Mouse (Mus musculus) hindbrain, embryonic 11.5 days (tissue): ENCODE data around the gene Tm6sf2. TPM values are rescaled to one million over a fixed set of nuclear protein-coding genes. Genes with fewer than 3 reads are reported as not detected.
"Not testable (repeated sequence)": the region's sequence is repeated elsewhere in the genome, so short reads cannot be mapped to it uniquely, and the experiment has no call there.

Source experiments
- ATAC-seq: fragments of 200-750 bp; cut with Nextera tagmentation; 2 replicates; pipeline ENCODE4 v1.8.0; 2017; ENCODE audit warnings: mild to moderate bottlenecking, moderate TSS enrichment, moderate library complexity; ENCODE audit not compliant: low FRiP score
- DNase-seq: peaks from one replicate; pipeline ENCODE4 v3.0.0-alpha.2; 2015; ENCODE audit warnings: low spot score
- H3K27ac ChIP-seq: fragments of 300-500 bp; sonication (generic); 2 replicates; pipeline ENCODE4 v1.5.1; 2014; ENCODE audit warnings: mild to moderate bottlenecking, low read depth, low read length
- H3K27me3 ChIP-seq: fragments of 300-500 bp; sonication (generic); 2 replicates; pipeline ENCODE4 v1.6.1; 2014; ENCODE audit warnings: mild to moderate bottlenecking, low read length, moderate library complexity, mixed read lengths; ENCODE audit not compliant: control insufficient read depth, insufficient read depth
- H3K36me3 ChIP-seq: fragments of 300-500 bp; sonication (generic); 2 replicates; pipeline ENCODE4 v1.6.1; 2014; ENCODE audit warnings: mild to moderate bottlenecking, low read length, moderate library complexity, mixed read lengths; ENCODE audit not compliant: control insufficient read depth, insufficient read depth
- H3K4me1 ChIP-seq: fragments of 300-500 bp; sonication (generic); replicated peaks from 2 replicates; pipeline ENCODE4 v1.6.1; 2014; ENCODE audit warnings: low read length, mixed read lengths; ENCODE audit not compliant: control insufficient read depth, insufficient read depth
- H3K4me2 ChIP-seq: fragments of 300-500 bp; sonication (generic); replicated peaks from 2 replicates; pipeline ENCODE4 v1.6.1; 2014; ENCODE audit warnings: mild to moderate bottlenecking, low read depth, low read length
- H3K4me3 ChIP-seq: fragments of 300-500 bp; sonication (generic); 2 replicates; pipeline ENCODE4 v1.5.1; 2014; ENCODE audit warnings: low read depth, low read length
- H3K9ac ChIP-seq: fragments of 300-500 bp; sonication (generic); 2 replicates; pipeline ENCODE4 v1.6.1; 2014; ENCODE audit warnings: low read depth, low read length
- H3K9me3 ChIP-seq: fragments of 300-500 bp; sonication (generic); 2 replicates; pipeline ENCODE4 v1.6.1; 2016; ENCODE audit warnings: low read length; ENCODE audit not compliant: control insufficient read depth
- WGBS: fragments of 180-500 bp; shearing (Covaris S2); extraction: QIAGEN DNeasy Blood & Tissue Kit; methylation state at CpG from one replicate; pipeline ENCODE4 v1.1.7; 2014; 5-methylcytosine and 5-hydroxymethylcytosine counted together
- polyA plus RNA-seq: library from polyadenylated mRNA; unstranded; fragments of >200 nt; fragmentation: Nextera tagmentation; extraction: Ambion mirVana; gene quantifications from 2 replicates; pipeline ENCODE4 v1.2.1, GENCODE M21; 2014

Gene Tm6sf2
- polyA plus RNA-seq, 1 experiment from 2014 or later, result 1.4 TPM

GRCm38 (mm10) chr8:70049662-70050061 lies 23.1 kb upstream of the Tm6sf2 start:
- ATAC-seq, result no peak
- DNase-seq, result no peak
- no peak overlapping the region for H3K27ac ChIP-seq
- no peaks in the 10 kb centered on the region for H3K9me3 ChIP-seq
- H3K4me3 ChIP-seq, result no peak overlapping the region
- H3K9ac ChIP-seq, result no peak overlapping the region
- H3K4me1 ChIP-seq, result no peaks in the 10 kb centered on the region
- no peaks in the 10 kb centered on the region for H3K27me3 ChIP-seq
- no peak overlapping the region for H3K4me2 ChIP-seq
- peaks cover 7% of the 10 kb centered on the region; the same call in 1 of the 2 replicates for H3K36me3 ChIP-seq

- not testable (repeated sequence) for H3K4me1 ChIP-seq, H3K9me3 ChIP-seq, H3K9ac ChIP-seq, H3K4me3 ChIP-seq, H3K27me3 ChIP-seq, DNase-seq, H3K27ac ChIP-seq, ATAC-seq, H3K36me3 ChIP-seq, H3K4me2 ChIP-seq
- WGBS, result 97% methylated on average over 5 of the region's 5 CpGs
Measured at GRCm38 (mm10) chr8:70050434-70050833, 22.3 kb upstream of the Tm6sf2 start.

- H3K4me2 ChIP-seq, result no peak overlapping the region
- no peaks in the 10 kb centered on the region for H3K27me3 ChIP-seq
- no peak overlapping the region for H3K9ac ChIP-seq
- peaks cover 13% of the 10 kb centered on the region for H3K36me3 ChIP-seq
- no peak for ATAC-seq
- no peak overlapping the region for H3K27ac ChIP-seq
- H3K9me3 ChIP-seq, result no peaks in the 10 kb centered on the region
- H3K4me1 ChIP-seq, result no peaks in the 10 kb centered on the region
- no peak for DNase-seq
- H3K4me3 ChIP-seq, result no peak overlapping the region
- WGBS, result 93% methylated on average over 1 of the region's 1 CpGs
Measured at GRCm38 (mm10) chr8:70057721-70058120, 15.0 kb upstream of the Tm6sf2 start.

DNA sequence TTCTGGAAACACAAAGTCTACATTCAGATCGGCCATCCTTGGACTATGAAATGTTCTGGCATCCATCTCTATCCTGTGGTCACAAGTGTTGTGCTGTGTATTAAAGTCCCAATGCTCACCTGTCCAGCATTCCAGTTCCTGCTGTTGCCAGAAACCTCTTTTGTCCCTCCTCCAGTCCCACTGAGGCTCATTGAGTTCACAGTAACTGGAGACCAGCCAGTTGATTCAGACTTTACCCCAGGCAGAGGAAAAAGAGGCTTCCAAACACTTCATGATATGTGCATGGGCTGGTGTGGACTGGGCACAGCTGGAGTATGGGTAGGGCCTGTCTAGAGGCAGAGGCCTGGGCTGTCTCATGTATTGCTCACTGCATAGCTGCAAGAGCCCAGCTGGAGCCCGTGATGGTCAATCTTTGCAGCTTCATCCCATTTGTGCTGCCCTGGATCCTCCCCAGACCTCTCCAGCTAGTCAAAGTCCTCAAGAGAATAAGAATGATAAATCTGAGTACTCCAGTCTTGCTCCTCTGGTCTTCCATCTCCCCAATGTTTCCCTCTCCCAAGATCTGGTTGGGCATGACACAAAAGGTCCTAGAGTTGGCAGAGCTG lies 786 bp upstream of the Tm6sf2 start:
- peaks cover 2% of the 10 kb centered on the region; the same call in 1 of the 2 replicates for H3K36me3 ChIP-seq
- H3K27me3 ChIP-seq, result no peaks in the 10 kb centered on the region
- DNase-seq (no peak), ATAC-seq (no peak)
- H3K27ac ChIP-seq, result no peak overlapping the region
- WGBS, result 87% methylated on average over 2 of the region's 2 CpGs
- H3K4me2 ChIP-seq, result no peak overlapping the region
- H3K9me3 ChIP-seq, result no peaks in the 10 kb centered on the region
- H3K4me1 ChIP-seq, result no peaks in the 10 kb centered on the region
- no peak overlapping the region for H3K4me3 ChIP-seq
- H3K9ac ChIP-seq, result no peak overlapping the region

GRCm38 (mm10) chr8:70073120-70073519 lies 396 bp downstream of the Tm6sf2 start:
- H3K36me3 ChIP-seq, result peaks cover 2% of the 10 kb centered on the region; the same call in 1 of the 2 replicates
- no peaks in the 10 kb centered on the region for H3K9me3 ChIP-seq
- DNase-seq, result no peak
- WGBS, result 72% methylated on average over 8 of the region's 8 CpGs
- H3K27ac ChIP-seq, result no peak overlapping the region
- H3K4me1 ChIP-seq, result no peaks in the 10 kb centered on the region
- H3K9ac ChIP-seq, result no peak overlapping the region
- no peak overlapping the region for H3K4me3 ChIP-seq
- H3K4me2 ChIP-seq, result no peak overlapping the region
- no peak for ATAC-seq
- no peaks in the 10 kb centered on the region for H3K27me3 ChIP-seq

DNA sequence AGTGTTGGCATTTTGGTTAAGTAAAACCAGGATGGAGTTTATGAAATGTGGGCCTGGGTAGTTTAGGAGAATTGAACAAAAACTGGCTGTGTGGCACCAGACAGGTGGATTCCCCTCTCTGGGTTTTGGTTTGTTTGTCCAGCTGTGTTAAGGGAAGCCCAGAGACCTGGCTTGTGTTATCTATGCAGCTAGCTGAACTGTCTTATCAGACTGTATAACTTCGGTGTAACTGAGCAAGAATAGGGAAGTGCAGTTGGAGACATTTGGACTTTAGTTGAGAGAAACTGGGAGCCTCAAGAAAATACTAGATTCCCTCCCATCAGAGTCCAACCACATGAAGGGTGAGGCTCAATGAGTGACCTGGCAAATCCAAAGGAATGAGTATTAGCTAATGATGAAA lies 958 bp downstream of the Tm6sf2 start:
- Histone ChIP-seq H3K4me1 (no peaks in the 10 kb centered on the region), H3K27me3 (no peaks in the 10 kb centered on the region), H3K9me3 (no peaks in the 10 kb centered on the region), H3K4me2 (no peak overlapping the region), H3K36me3 (peaks cover 2% of the 10 kb centered on the region; the same call in 1 of the 2 replicates), H3K27ac (no peak overlapping the region), H3K9ac (no peak overlapping the region), H3K4me3 (no peak overlapping the region)
- WGBS, result 80% methylated on average over 1 of the region's 1 CpGs
- no peak for ATAC-seq
- DNase-seq, result no peak

GRCm38 (mm10) chr8:70081976-70082375 lies 9.3 kb downstream of the Tm6sf2 start:
- H3K9me3 ChIP-seq, result no peaks in the 10 kb centered on the region
- no peak overlapping the region for H3K4me2 ChIP-seq
- H3K9ac ChIP-seq, result no peak overlapping the region
- H3K4me1 ChIP-seq, result peaks cover 10% of the 10 kb centered on the region
- no peak for ATAC-seq
- DNase-seq, result no peak
- H3K27ac ChIP-seq, result no peak overlapping the region
- H3K36me3 ChIP-seq, result no peaks in the 10 kb centered on the region
- WGBS, result 97% methylated on average over 2 of the region's 2 CpGs
- peaks cover 43% of the 10 kb centered on the region for H3K27me3 ChIP-seq
- H3K4me3 ChIP-seq, result no peak overlapping the region

- H3K9ac ChIP-seq, result peak within 1 kb of the TSS; percentile 31
- under 1% methylated on average over 24 of the region's 26 CpGs for WGBS
- no peaks in the 10 kb centered on the region for H3K9me3 ChIP-seq
- peak within 1 kb of the TSS; percentile 63 for H3K4me2 ChIP-seq
- H3K27ac ChIP-seq, result no peak within 1 kb of the TSS
- H3K4me1 ChIP-seq, result peaks cover 13% of the 10 kb centered on the region
- H3K27me3 ChIP-seq, result peaks cover 56% of the 10 kb centered on the region
- peak within 1 kb of the TSS; percentile 35 for H3K4me3 ChIP-seq
- DNase-seq (peak; percentile 79), ATAC-seq (peak; percentile 33; the same call in 1 of the 2 replicates)
- no peaks in the 10 kb centered on the region for H3K36me3 ChIP-seq
Measured at GRCm38 (mm10) chr8:70083285-70083684, 10.6 kb downstream of the Tm6sf2 start, which contains the start of gene Hapln4. Gene Hapln4 (plus strand): TSS chr8:70083457.
